Mouse (Mus musculus) small intestine, adult 2 months (tissue): Measurements from ENCODE around the gene Cel. TPM values are rescaled to one million over a fixed set of nuclear protein-coding genes. Genes with fewer than 3 reads are reported as not detected.

Experiments used
- H3K27ac ChIP-seq: fragments of 200-500 bp; 2 replicates; pipeline ENCODE4 v1.5.1; 2012; ENCODE audit warnings: low read depth, low read length, control low read depth, inconsistent platforms; ENCODE audit not compliant: insufficient read depth
- H3K27me3 ChIP-seq: fragments of 200-500 bp; 2 replicates; pipeline ENCODE4 v1.6.1; 2012; ENCODE audit warnings: mild to moderate bottlenecking, moderate library complexity, low read length, inconsistent platforms; ENCODE audit not compliant: control insufficient read depth, insufficient read depth
- H3K36me3 ChIP-seq: fragments of 200-500 bp; 2 replicates; pipeline ENCODE4 v1.6.1; 2012; ENCODE audit warnings: mild to moderate bottlenecking, low read length, control low read depth, inconsistent platforms; ENCODE audit not compliant: control insufficient read depth, insufficient read depth
- H3K4me1 ChIP-seq: fragments of 200-500 bp; 2 replicates; pipeline ENCODE4 v1.6.1; 2012; ENCODE audit warnings: low read length, inconsistent platforms, mixed read lengths; ENCODE audit not compliant: control insufficient read depth, insufficient read depth, insufficient read length
- H3K4me3 ChIP-seq: fragments of 200-500 bp; 2 replicates; pipeline ENCODE4 v1.5.1; 2012; ENCODE audit warnings: low read depth, mild to moderate bottlenecking, control low read depth, inconsistent platforms, low read length, moderate library complexity
- CTCF ChIP-seq: fragments of 200-500 bp; IDR thresholded peaks from 2 replicates; pipeline ENCODE4 v1.5.1; 2012; ENCODE audit warnings: low read depth, mild to moderate bottlenecking, control low read depth, inconsistent platforms, low read length, moderate library complexity, mixed read lengths; ENCODE audit not compliant: insufficient replicate concordance, insufficient read length; ENCODE audit errors: extremely low read depth
- POLR2A ChIP-seq: fragments of 200-500 bp; IDR thresholded peaks from 2 replicates; pipeline ENCODE4 v1.6.1; 2012; ENCODE audit warnings: low read depth, mild to moderate bottlenecking, control low read depth, inconsistent platforms, low read length, moderate library complexity
- WGBS: fragments of 180-500 bp; shearing (Covaris S2); methylation state at CpG from one replicate; pipeline ENCODE4 v1.1.7; 2018; 5-methylcytosine and 5-hydroxymethylcytosine counted together
- polyA plus RNA-seq: library from polyadenylated mRNA; depleted of rRNA; stranded (reverse); fragments of >200 nt; gene quantifications from 2 replicates; pipeline ENCODE4 v1.2.3, GENCODE M21; 2012

The Cel gene
- polyA plus RNA-seq, 1 experiment, result 8.8 TPM

DNA sequence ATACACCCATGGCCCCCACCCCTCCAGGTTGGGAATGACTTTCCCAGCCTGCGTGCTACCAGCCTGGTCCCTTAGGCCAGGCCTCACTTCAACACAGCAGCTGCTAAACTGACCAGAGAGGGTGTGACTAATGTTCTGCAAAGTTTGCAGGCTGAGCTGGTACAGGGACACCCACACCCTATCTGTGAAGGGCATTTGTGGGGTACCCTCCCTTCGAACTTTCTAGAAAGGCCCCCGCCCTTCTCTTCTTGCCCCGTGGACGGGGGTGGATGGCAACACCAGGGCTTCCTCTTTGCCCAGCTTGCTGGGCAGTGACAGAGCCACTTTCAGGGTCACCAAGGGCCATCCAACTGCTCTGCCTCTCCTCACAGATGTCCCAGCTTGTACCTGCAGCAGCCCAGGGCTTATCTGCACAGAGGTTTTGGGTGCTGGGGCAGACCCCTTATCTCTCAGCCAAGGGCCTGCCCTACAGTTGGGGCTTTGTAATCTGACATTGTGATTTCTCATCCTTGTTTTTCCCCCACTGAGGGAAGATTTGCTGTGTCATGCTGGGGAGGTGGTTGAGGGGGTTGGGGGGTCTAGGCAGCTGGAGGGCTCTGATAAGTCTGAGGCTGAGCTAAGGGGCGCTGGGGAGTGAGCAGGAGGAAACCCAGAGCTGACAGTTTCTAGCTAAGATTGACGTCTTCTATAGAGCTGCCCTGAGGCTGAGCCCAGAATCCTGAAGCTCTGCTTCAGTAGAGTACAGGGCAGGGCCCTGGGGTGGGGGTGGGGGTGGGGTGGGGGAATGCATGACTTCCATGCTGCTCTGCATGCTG lies 34.7 kb upstream of the Cel start:
- H3K4me1 ChIP-seq, result no peaks in the 10 kb centered on the region

DNA sequence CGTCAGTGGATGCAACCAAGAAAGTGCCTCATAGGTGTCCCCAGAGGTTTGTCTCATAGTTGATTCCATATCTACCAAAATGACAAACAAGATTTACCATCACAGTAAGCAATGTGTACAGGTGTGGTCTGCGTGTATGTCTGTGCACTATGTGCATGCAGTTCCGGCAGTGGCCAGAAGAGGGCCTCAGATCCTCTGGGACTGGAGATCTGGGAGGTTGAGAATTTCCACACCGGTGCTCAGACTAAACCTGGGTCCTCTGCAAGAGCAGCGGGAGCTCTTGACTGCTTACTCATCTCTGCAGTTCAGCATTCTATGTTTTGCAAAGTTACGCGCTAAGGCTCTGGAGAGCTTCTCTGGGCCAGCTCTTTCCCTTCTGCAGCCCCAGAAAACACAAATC lies 33.8 kb upstream of the Cel start:
- Histone ChIP-seq H3K36me3 (no peaks in the 10 kb centered on the region), H3K27ac (no peak overlapping the region), H3K27me3 (no peaks in the 10 kb centered on the region), H3K4me1 (no peaks in the 10 kb centered on the region), H3K4me3 (no peak overlapping the region)
- TF ChIP-seq POLR2A (no peak), CTCF (no peak)
- 92% methylated on average over 7 of the region's 7 CpGs for WGBS

More for the DNA sequence above, 34.7 kb upstream of the Cel start:
- TF ChIP-seq POLR2A (no peak), CTCF (no peak)
- WGBS, result 74% methylated on average over 7 of the region's 7 CpGs
- no peaks in the 10 kb centered on the region for H3K27me3 ChIP-seq
- H3K36me3 ChIP-seq, result no peaks in the 10 kb centered on the region
- no peak overlapping the region for H3K27ac ChIP-seq
- no peak overlapping the region for H3K4me3 ChIP-seq

DNA sequence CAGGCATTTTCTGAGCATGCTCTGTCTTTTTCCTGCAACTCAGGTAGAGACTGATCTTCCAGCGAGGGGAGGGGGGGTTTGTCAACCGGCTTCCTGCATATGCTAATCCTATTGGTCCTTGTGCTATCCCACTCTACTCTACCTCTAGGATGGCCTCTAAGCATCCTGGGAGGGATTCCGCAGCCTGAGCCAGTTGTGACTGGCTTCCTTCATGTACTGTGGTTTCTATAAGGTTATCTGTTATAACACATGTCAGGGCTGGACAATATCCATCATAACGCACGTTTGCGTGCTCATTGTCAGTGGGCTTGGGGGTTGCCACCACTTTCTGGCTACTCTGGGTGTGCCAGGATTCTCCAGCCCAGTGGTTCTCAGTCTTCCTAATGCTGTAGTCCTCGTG lies 32.8 kb upstream of the Cel start:
- TF ChIP-seq CTCF, result no peak
- TF ChIP-seq POLR2A, result no peak
- Histone ChIP-seq H3K36me3 (no peaks in the 10 kb centered on the region), H3K27ac (no peak overlapping the region), H3K27me3 (no peaks in the 10 kb centered on the region), H3K4me3 (no peak overlapping the region), H3K4me1 (no peaks in the 10 kb centered on the region)
- WGBS, result 71% methylated on average over 7 of the region's 7 CpGs

DNA sequence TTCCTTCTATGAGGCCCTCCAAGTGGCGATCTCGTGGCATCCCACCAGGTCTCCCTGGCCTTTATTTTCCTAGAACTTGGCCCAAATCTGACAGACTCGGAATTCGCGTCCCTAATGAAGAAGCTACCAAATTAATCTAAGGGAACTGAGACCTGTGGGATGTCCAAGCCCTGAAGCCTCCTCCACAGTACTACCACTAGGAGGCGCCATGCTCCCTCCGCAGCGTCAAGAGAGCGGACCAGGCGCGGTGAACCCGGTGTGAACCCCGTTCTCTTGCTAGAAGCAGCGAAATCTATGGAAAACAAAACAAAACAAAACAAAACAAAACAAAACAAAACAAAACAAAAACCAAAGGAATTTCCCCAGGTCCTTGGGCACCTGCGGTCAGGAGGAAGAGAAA lies 29.6 kb upstream of the Cel start:
- WGBS, result 4% methylated on average over 15 of the region's 15 CpGs
- H3K27ac ChIP-seq, result no peak overlapping the region
- no peaks in the 10 kb centered on the region for H3K36me3 ChIP-seq
- no peaks in the 10 kb centered on the region for H3K27me3 ChIP-seq
- TF ChIP-seq CTCF (peak; percentile 92), POLR2A (no peak)
- no peaks in the 10 kb centered on the region for H3K4me1 ChIP-seq
- H3K4me3 ChIP-seq, result no peak overlapping the region

DNA sequence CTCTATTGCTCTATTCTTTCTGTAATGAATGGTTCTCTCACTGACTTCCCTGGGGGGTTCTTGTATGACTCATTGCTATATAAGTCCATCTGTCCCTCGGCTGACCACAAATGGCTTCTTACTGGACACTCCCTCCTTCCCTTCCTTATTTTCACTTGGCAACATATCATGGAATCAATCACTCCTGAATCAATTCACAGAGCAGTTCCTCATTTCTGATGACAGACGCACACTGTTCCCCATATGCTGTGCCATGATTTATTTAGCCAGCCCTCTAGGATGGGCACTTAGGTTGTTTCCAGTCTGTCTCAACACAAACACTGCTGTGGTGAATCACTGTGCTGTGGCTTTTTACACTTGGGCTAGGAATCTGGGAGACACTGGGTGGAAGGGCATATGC lies 28.3 kb upstream of the Cel start:
- H3K4me1 ChIP-seq, result no peaks in the 10 kb centered on the region
- no peak overlapping the region for H3K4me3 ChIP-seq
- H3K36me3 ChIP-seq, result no peaks in the 10 kb centered on the region
- H3K27me3 ChIP-seq, result no peaks in the 10 kb centered on the region
- 44% methylated on average over 2 of the region's 2 CpGs for WGBS
- no peak overlapping the region for H3K27ac ChIP-seq
- TF ChIP-seq CTCF (no peak), POLR2A (no peak)

DNA sequence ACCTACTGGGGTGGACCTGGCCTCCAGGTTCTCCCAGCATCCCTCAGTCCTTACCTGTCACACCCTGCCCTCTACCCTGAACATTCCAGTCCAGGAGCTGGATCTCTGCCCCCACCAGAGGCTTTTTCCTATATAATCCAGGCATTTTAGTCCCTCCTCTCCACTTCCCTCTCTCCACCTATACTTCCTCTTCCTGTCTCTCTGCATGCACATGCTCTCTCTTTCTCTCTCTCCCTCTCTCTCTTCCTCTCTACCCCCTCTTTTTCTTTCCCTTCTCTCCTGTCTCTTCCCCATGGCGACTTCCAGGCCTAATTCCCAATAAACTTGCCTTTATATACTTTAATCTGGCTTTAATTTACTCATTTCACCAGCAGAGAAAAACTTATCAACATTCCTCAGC lies 25.4 kb upstream of the Cel start:
- Histone ChIP-seq H3K27me3 (no peaks in the 10 kb centered on the region), H3K27ac (no peak overlapping the region), H3K36me3 (no peaks in the 10 kb centered on the region), H3K4me3 (no peak overlapping the region), H3K4me1 (peaks cover 4% of the 10 kb centered on the region; the same call in 1 of the 2 replicates)
- 19% methylated on average over 1 of the region's 1 CpGs for WGBS
- TF ChIP-seq POLR2A, result no peak
- TF ChIP-seq CTCF, result no peak

DNA sequence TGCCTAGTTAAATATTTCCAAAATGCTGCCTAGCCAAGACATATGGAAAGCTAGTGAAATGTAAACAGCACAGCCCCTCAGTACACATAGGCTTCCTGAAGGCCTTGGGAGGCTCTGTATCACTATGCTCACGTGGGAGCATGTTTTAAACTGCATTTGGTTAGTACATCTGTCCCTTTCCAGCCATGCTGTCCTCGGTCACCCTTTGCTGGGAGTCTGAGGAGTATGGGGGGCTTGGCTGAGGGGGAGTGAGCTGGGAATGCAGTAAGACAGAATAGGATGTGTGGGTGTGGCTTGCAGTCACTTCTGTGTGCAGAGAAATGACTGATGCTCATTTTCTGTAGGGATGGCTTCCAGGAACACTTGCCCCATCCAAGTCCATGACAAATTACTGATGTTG lies 22.5 kb upstream of the Cel start:
- Histone ChIP-seq H3K4me3 (no peak overlapping the region), H3K27me3 (no peaks in the 10 kb centered on the region), H3K36me3 (no peaks in the 10 kb centered on the region), H3K27ac (no peak overlapping the region), H3K4me1 (peaks cover 4% of the 10 kb centered on the region; the same call in 1 of the 2 replicates)
- TF ChIP-seq POLR2A (no peak), CTCF (no peak)
- 43% methylated on average over 2 of the region's 2 CpGs for WGBS

DNA sequence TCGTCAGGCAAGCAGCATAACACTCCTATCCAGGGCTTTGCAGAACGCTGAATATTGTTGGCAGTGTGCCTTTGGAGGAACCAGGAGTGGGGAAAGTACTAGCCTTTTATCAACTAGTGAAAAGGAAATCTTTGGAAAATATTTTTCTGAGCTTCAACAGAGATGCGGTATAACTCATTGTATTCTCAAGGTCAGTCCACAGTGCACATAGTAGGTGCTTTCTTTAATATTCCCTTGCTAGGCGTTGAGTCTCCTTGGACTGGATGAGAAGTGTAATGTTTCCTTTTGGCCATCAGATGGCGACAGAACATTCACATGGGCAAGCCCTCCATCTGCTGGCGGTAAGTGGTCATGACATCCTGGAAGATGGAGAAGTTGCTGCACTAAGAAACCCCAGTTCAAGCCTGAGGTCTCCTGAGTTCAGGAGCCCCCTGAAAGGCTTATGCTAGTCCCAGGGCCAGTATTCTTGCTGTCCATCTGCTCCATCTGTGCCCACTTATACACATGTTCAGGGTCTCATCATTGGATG lies 21.9 kb upstream of the Cel start:
- TF ChIP-seq POLR2A (no peak), CTCF (peak; percentile 100; the same call in 1 of the 2 replicates)
- WGBS, result 15% methylated on average over 6 of the region's 6 CpGs
- H3K27me3 ChIP-seq, result no peaks in the 10 kb centered on the region

More for the DNA sequence above, 21.9 kb upstream of the Cel start:
- Histone ChIP-seq H3K4me3 (no peak overlapping the region), H3K4me1 (peaks cover 4% of the 10 kb centered on the region; the same call in 1 of the 2 replicates), H3K36me3 (no peaks in the 10 kb centered on the region), H3K27ac (no peak overlapping the region)
